Mouse (Mus musculus) gonadal fat pad, adult 2 months (tissue): ENCODE measurements around the gene Aox4. TPM values are rescaled to one million over a fixed set of nuclear protein-coding genes. Genes with fewer than 3 reads are reported as not detected.
A peak's percentile ranks its signal among the peaks of the same experiment; 100 is the strongest.

ENCODE experiments used
- DNase-seq: peaks from one replicate; pipeline ENCODE4 v3.0.0-alpha.2; 2012; ENCODE audit warnings: low read depth
- polyA plus RNA-seq: library from polyadenylated mRNA; depleted of rRNA; stranded (reverse); fragments of >200 nt; gene quantifications from 2 replicates; pipeline ENCODE4 v1.2.3, GENCODE M21; 2012; rRNA removed

The Aox4 gene
- not detected in 2 replicates for polyA plus RNA-seq

- no peak for DNase-seq
Measured at GRCm38 (mm10) chr1:58210203-58210602, at the start of gene Aox4. Gene Aox4 (plus strand): TSS chr1:58210397.

GRCm38 (mm10) chr1:58169893-58170292 is 40.3 kb upstream of the Aox4 start:
- no peak for DNase-seq

- DNase-seq, result no peak
Measured at GRCm38 (mm10) chr1:58188514-58189175, 21.6 kb upstream of the Aox4 start.

- DNase-seq, result no peak
Measured at GRCm38 (mm10) chr1:58194317-58194716, 15.9 kb upstream of the Aox4 start.

- DNase-seq, result no peak
Measured at GRCm38 (mm10) chr1:58194988-58195387, 15.2 kb upstream of the Aox4 start.

GRCm38 (mm10) chr1:58195541-58195940 is 14.7 kb upstream of the Aox4 start:
- DNase-seq, result no peak

GRCm38 (mm10) chr1:58197023-58197422 is 13.2 kb upstream of the Aox4 start:
- DNase-seq, result no peak

- DNase-seq, result no peak
Measured at GRCm38 (mm10) chr1:58198386-58198785, 11.8 kb upstream of the Aox4 start.

- DNase-seq, result no peak
Measured at GRCm38 (mm10) chr1:58212805-58213204, 2.6 kb downstream of the Aox4 start.

- no peak for DNase-seq
Measured at GRCm38 (mm10) chr1:58213838-58214237, 3.6 kb downstream of the Aox4 start.

GRCm38 (mm10) chr1:58215353-58215752 is 5.2 kb downstream of the Aox4 start:
- DNase-seq, result no peak

- no peak for DNase-seq
Measured at GRCm38 (mm10) chr1:58215956-58216532, 5.8 kb downstream of the Aox4 start.

- DNase-seq, result no peak
Measured at GRCm38 (mm10) chr1:58221070-58221469, 10.9 kb downstream of the Aox4 start.

GRCm38 (mm10) chr1:58221879-58222278 is 11.7 kb downstream of the Aox4 start:
- no peak for DNase-seq

- DNase-seq, result no peak
Measured at GRCm38 (mm10) chr1:58228086-58228485, 17.9 kb downstream of the Aox4 start.

- DNase-seq, result no peak
Measured at GRCm38 (mm10) chr1:58228916-58229315, 18.7 kb downstream of the Aox4 start.

- DNase-seq, result no peak
Measured at GRCm38 (mm10) chr1:58229774-58230173, 19.6 kb downstream of the Aox4 start.

GRCm38 (mm10) chr1:58230542-58230941 is 20.3 kb downstream of the Aox4 start:
- no peak for DNase-seq

GRCm38 (mm10) chr1:58235405-58235804 is 25.2 kb downstream of the Aox4 start:
- DNase-seq, result no peak

- DNase-seq, result peak; percentile 19
Measured at GRCm38 (mm10) chr1:58237527-58238299, 27.5 kb downstream of the Aox4 start.

GRCm38 (mm10) chr1:58238440-58238839 is 28.2 kb downstream of the Aox4 start:
- no peak for DNase-seq

- DNase-seq, result no peak
Measured at GRCm38 (mm10) chr1:58238961-58239360, 28.8 kb downstream of the Aox4 start.

GRCm38 (mm10) chr1:58240347-58240746 is 30.1 kb downstream of the Aox4 start:
- no peak for DNase-seq
